8 mouse cellular contexts compared by ENCODE assay signal in the genomic region with DNA sequence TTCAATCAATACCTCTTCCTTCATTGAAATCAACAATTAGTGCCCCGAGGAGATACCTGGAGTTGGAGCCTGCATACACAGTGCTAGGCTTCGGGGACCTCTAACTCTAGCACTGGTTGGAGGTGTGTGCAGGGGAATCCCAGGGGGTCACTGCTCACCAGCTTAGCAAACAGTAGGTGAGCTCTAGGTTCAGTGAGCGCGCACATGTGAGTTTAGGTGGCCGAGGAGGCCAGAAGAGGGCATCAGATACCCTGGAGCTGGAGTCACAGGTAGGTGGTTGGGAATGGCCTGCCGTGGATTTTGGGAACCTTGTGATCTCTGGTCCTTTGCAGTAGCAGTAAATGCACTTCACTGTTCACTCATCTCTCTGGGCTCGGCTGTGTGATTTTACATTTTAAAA. TPM values are rescaled to one million over a fixed set of nuclear protein-coding genes. Genes with fewer than 3 reads are reported as not detected.
DNase-seq lines count a peak whose midpoint lies in the region; ATAC-seq and TF ChIP-seq lines count a peak whose summit lies in the region.

No protein-coding gene starts in this region.

- H3K27ac ChIP-seq in lung, embryonic 14.5 days (ENCODE audit: low read depth): no peak overlapping the region
- no peak overlapping the region for H3K27ac ChIP-seq in intestine, embryonic 16.5 days (ENCODE audit: low read length)

- no peaks in the 10 kb centered on the region for H3K9me3 ChIP-seq in lung, embryonic 14.5 days (ENCODE audit: low read depth, low read length)
- no peaks in the 10 kb centered on the region for H3K9me3 ChIP-seq in intestine, embryonic 16.5 days (ENCODE audit: control insufficient read depth, low read length)

- no peak for ATAC-seq in lung, embryonic 14.5 days (ENCODE audit: insufficient read depth)
- ATAC-seq in intestine, embryonic 16.5 days: no peak

- H3K4me2 ChIP-seq in lung, embryonic 14.5 days: peak overlapping the region; percentile 85
- H3K4me2 ChIP-seq in intestine, embryonic 16.5 days (ENCODE audit: low read depth, low read length): peak overlapping the region; percentile 55

- DNase-seq in lung, embryonic 14.5 days: no peak
- DNase-seq in lung, postnatal 25 days (ENCODE audit: low spot score): no peak
- DNase-seq in cerebellum, adult 8-10 months: peak; percentile 11
- peak; percentile 12 for DNase-seq in lung, postnatal 36 days
- DNase-seq in gastrocnemius, postnatal 14 days: no peak
- DNase-seq in ovary, postnatal 10 days (ENCODE audit: low spot score): no peak
- no peak for DNase-seq in urinary bladder, postnatal 4 days (ENCODE audit: low spot score in 2 of 2)

- H3K4me1 ChIP-seq in lung, embryonic 14.5 days (ENCODE audit: insufficient read depth): peaks cover 11% of the 10 kb centered on the region
- H3K4me1 ChIP-seq in intestine, embryonic 16.5 days (ENCODE audit: control insufficient read depth, insufficient read depth, low read length): peaks cover 14% of the 10 kb centered on the region

- intact Hi-C loops in gastrocnemius, postnatal 14 days (cut with DNase I; ENCODE audit: low total_unique reads): loop anchor here (10.0 kb wide), 1 partner anchor 68 kb away; a partner anchor contains a TSS

- H3K4me3 ChIP-seq in lung, embryonic 14.5 days (ENCODE audit: low read depth, low read length): no peak overlapping the region
- H3K4me3 ChIP-seq in intestine, embryonic 16.5 days (ENCODE audit: low read length): peak overlapping the region; percentile 16; the same call in 1 of the 2 replicates

- 68% methylated on average over 7 of the region's 7 CpGs for whole genome bisulfite sequencing in lung, embryonic 14.5 days
- 68% methylated on average over 7 of the region's 7 CpGs for WGBS in intestine, embryonic 16.5 days

- no peaks in the 10 kb centered on the region for H3K27me3 ChIP-seq in lung, embryonic 14.5 days (ENCODE audit: insufficient read depth, low read length)
- H3K27me3 ChIP-seq in intestine, embryonic 16.5 days (replicated peaks; ENCODE audit: control insufficient read depth, insufficient read depth, low read length): no peaks in the 10 kb centered on the region

- TF ChIP-seq CTCF in lung, embryonic 14.5 days (IDR thresholded peaks at IDR 0.05; ENCODE audit: low read depth): no peak; the same call in 1 of the 2 replicates

- H3K36me3 ChIP-seq in lung, embryonic 14.5 days (ENCODE audit: insufficient read depth): peaks cover 8% of the 10 kb centered on the region; the same call in 1 of the 2 replicates
- no peaks in the 10 kb centered on the region for H3K36me3 ChIP-seq in intestine, embryonic 16.5 days (ENCODE audit: control insufficient read depth, insufficient read depth, low read length)

- H3K9ac ChIP-seq in lung, embryonic 14.5 days: no peak overlapping the region; the same call in 1 of the 2 replicates
- H3K9ac ChIP-seq in intestine, embryonic 16.5 days (ENCODE audit: low read depth, low read length): peak overlapping the region; percentile 39; the same call in 1 of the 2 replicates

RNA-seq across cellular contexts. Expression of a gene that starts 37.3 kb away (rescaled TPM):
- polyA plus RNA-seq in lung, embryonic 14.5 days (2014; fragmentation: Nextera tagmentation; extraction: Ambion mirVana): 49.3 and 53.2 TPM in 2 replicates
- 88.2 and 96.6 TPM in 2 replicates for polyA plus RNA-seq in intestine, embryonic 16.5 days (2015; fragmentation: Nextera tagmentation; extraction: Ambion mirVana)
- total RNA-seq in gastrocnemius, postnatal 14 days (2021): 10 to 100 TPM; 62.5 to 69.8 TPM

Comparison
In these comparisons a context has a peak if more than half of its experiments do, and no peak if none do; other contexts are left out.
1. DNase-seq: peak in cerebellum, adult 8-10 months (single experiment) and lung, postnatal 36 days (single experiment); none in lung, embryonic 14.5 days (single experiment), lung, postnatal 25 days (single experiment), gastrocnemius, postnatal 14 days (single experiment), ovary, postnatal 10 days (single experiment) and urinary bladder, postnatal 4 days (0 of 2).